Mouse (Mus musculus): ENCODE measurements around the gene Asic2. TPM values are rescaled to one million over a fixed set of nuclear protein-coding genes. Genes with fewer than 3 reads are reported as not detected.

The Asic2 gene
- total and polyA plus RNA-seq, 3 experiments, result not detected

DNA sequence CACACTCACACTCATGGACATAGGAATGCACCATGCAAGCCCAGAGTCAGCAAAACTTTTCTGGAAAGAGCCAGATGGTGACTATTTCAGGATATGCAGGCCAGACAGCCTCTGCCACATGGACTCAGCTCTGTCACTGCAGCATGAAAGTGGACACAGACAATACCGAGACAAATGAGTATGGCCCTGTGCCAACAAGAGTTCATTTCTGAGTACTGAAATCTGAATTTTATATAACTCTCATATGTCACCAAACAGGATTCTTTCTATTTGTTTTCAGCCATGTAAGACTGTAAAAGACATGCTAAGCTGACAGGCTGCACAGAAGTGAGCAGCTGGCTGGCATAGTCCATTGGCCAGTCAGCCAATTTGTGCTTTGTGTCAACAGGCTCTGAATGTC lies 309.4 kb downstream of the Asic2 start:
- DNase-seq (ENCODE audit: low read depth, low spot score), result no peak

DNA sequence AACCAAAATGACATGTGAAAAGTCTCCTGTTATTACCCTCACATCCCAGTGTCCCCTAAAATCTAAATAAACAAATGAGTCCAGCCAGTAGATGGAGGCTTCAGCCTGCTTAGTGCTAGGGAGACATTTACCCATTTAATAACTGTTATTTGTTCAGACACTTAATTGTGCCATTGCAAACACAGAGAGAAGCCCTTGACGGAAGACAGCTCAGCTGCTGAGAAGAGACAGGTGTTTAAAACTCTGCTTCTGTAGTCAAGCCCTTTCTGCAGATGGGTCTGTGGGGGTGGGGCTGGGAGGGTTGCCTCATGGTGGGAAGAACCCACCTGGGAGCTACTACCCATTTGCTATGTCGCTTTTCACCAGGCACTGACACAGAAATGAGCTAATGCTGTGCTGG lies 311.1 kb downstream of the Asic2 start:
- H3K4me1 ChIP-seq (ENCODE audit: control insufficient read depth in 1 of 2, insufficient read depth in 2 of 2, low read length in 2 of 2), result no peaks in the 10 kb centered on the region
- H3K4me3 ChIP-seq (ENCODE audit: control insufficient read depth in 1 of 2, insufficient read depth in 1 of 2, low read depth in 2 of 2, low read length in 2 of 2), result no peak overlapping the region
- no peak for DNase-seq (ENCODE audit: low read depth, low spot score)
- H3K27me3 ChIP-seq (ENCODE audit: control insufficient read depth in 1 of 2, insufficient read depth in 2 of 2, low read length in 2 of 2), result no peaks in the 10 kb centered on the region
- no peak for TF ChIP-seq POLR2AphosphoS5 (IDR thresholded peaks at IDR 0.05; ENCODE audit: borderline replicate concordance, low read depth, low read length)
- TF ChIP-seq KAT2A (conservative IDR thresholded peaks at IDR 0.05; ENCODE audit: low read depth, low read length), result no peak
- TF ChIP-seq BHLHE40 (IDR thresholded peaks at IDR 0.05; ENCODE audit: borderline replicate concordance, low read depth, low read length), result no peak
- no peak for TF ChIP-seq ETS1 (IDR thresholded peaks at IDR 0.05; ENCODE audit: low read depth, low read length)
- TF ChIP-seq ZNF384 (IDR thresholded peaks at IDR 0.05; ENCODE audit: low read depth, low read length), result no peak
- no peak for TF ChIP-seq TCF12 (IDR thresholded peaks at IDR 0.05; ENCODE audit: low read depth, low read length)
- no peak for TF ChIP-seq NRF1 (IDR thresholded peaks at IDR 0.05; ENCODE audit: insufficient read depth, low read depth, low read length, poor library complexity, severe bottlenecking)
- TF ChIP-seq NELFE (IDR thresholded peaks at IDR 0.05; ENCODE audit: low read depth, low read length), result no peak
- no peak for TF ChIP-seq UBTF (IDR thresholded peaks at IDR 0.05; ENCODE audit: borderline replicate concordance, insufficient read depth, low read depth, low read length)
- no peak for TF ChIP-seq MYB (IDR thresholded peaks at IDR 0.05; ENCODE audit: low read depth, low read length)
- TF ChIP-seq TAL1 (IDR thresholded peaks at IDR 0.05; ENCODE audit: low read length), result no peak
- TF ChIP-seq CHD1 (IDR thresholded peaks at IDR 0.05; ENCODE audit: low read depth, low read length), result no peak
- no peaks in the 10 kb centered on the region for H3K79me2 ChIP-seq (ENCODE audit: control insufficient read depth, insufficient read depth, low read length, poor library complexity)
- H3K36me3 ChIP-seq (ENCODE audit: control insufficient read depth in 1 of 2, insufficient read depth in 2 of 2, low read length in 2 of 2), result no peaks in the 10 kb centered on the region
- H3K27ac ChIP-seq (ENCODE audit: control insufficient read depth, low read depth, low read length), result no peak overlapping the region
- no peak overlapping the region for H3K9ac ChIP-seq (ENCODE audit: control insufficient read depth, low read depth, low read length, poor library complexity, severe bottlenecking)
- no peaks in the 10 kb centered on the region for H3K9me3 ChIP-seq (replicated peaks; ENCODE audit: insufficient read depth, low read length)

More for the DNA sequence above, 309.4 kb downstream of the Asic2 start:
- no peaks in the 10 kb centered on the region for H3K4me1 ChIP-seq (ENCODE audit: control insufficient read depth in 1 of 2, insufficient read depth in 2 of 2, low read length in 2 of 2)
- H3K9me3 ChIP-seq (replicated peaks; ENCODE audit: insufficient read depth, low read length), result no peaks in the 10 kb centered on the region
- no peaks in the 10 kb centered on the region for H3K27me3 ChIP-seq (ENCODE audit: control insufficient read depth in 1 of 2, insufficient read depth in 2 of 2, low read length in 2 of 2)
- H3K79me2 ChIP-seq (ENCODE audit: control insufficient read depth, insufficient read depth, low read length, poor library complexity), result no peaks in the 10 kb centered on the region
- H3K27ac ChIP-seq (ENCODE audit: control insufficient read depth, low read depth, low read length), result no peak overlapping the region
- no peak overlapping the region for H3K9ac ChIP-seq (ENCODE audit: control insufficient read depth, low read depth, low read length, poor library complexity, severe bottlenecking)
- TF ChIP-seq SIN3A (IDR thresholded peaks at IDR 0.05; ENCODE audit: low read length) (no peak), POLR2AphosphoS2 (IDR thresholded peaks at IDR 0.05; ENCODE audit: low read length) (no peak), USF2 (IDR thresholded peaks at IDR 0.05; ENCODE audit: borderline replicate concordance in 1 of 2, insufficient read depth in 1 of 2, low read depth in 1 of 2, low read length in 2 of 2) (no peak), NRF1 (IDR thresholded peaks at IDR 0.05; ENCODE audit: insufficient read depth, low read depth, low read length, poor library complexity, severe bottlenecking) (no peak), CHD1 (IDR thresholded peaks at IDR 0.05; ENCODE audit: low read depth, low read length) (no peak), ZC3H11A (IDR thresholded peaks at IDR 0.05; ENCODE audit: low read depth, low read length) (no peak), E2F4 (IDR thresholded peaks at IDR 0.05; ENCODE audit: borderline replicate concordance, low read depth, low read length) (no peak), SMC3 (IDR thresholded peaks at IDR 0.05; ENCODE audit: low read depth, low read length) (no peak), POLR2AphosphoS5 (IDR thresholded peaks at IDR 0.05; ENCODE audit: borderline replicate concordance, low read depth, low read length) (no peak), MAZ (IDR thresholded peaks at IDR 0.05; ENCODE audit: low read depth, low read length) (no peak), JUND (IDR thresholded peaks at IDR 0.05; ENCODE audit: low read depth, low read length) (no peak), BHLHE40 (IDR thresholded peaks at IDR 0.05; ENCODE audit: borderline replicate concordance, low read depth, low read length) (no peak), NELFE (IDR thresholded peaks at IDR 0.05; ENCODE audit: low read depth, low read length) (no peak), TCF12 (IDR thresholded peaks at IDR 0.05; ENCODE audit: low read depth, low read length) (no peak), GATA1 (IDR thresholded peaks at IDR 0.05; ENCODE audit: low read depth, low read length) (no peak), ZMIZ1 (IDR thresholded peaks at IDR 0.05; ENCODE audit: low read depth, low read length) (no peak), CTCF (IDR thresholded peaks at IDR 0.05 in 2 of 3, conservative IDR thresholded peaks at IDR 0.05 in 1 of 3; ENCODE audit: control insufficient read depth in 1 of 3, insufficient read depth in 1 of 3, low read depth in 2 of 3, low read length in 3 of 3, poor library complexity in 1 of 3, severe bottlenecking in 1 of 3) (no peak), EP300 (IDR thresholded peaks at IDR 0.05; ENCODE audit: low read depth in 1 of 2, low read length in 2 of 2) (no peak), MYC (IDR thresholded peaks at IDR 0.05; ENCODE audit: low read depth, low read length) (no peak), GABPA (IDR thresholded peaks at IDR 0.05; ENCODE audit: low read depth, low read length) (no peak)
- no peaks in the 10 kb centered on the region for H3K36me3 ChIP-seq (ENCODE audit: control insufficient read depth in 1 of 2, insufficient read depth in 2 of 2, low read length in 2 of 2)
- no peak overlapping the region for H3K4me3 ChIP-seq (ENCODE audit: control insufficient read depth in 1 of 2, insufficient read depth in 1 of 2, low read depth in 2 of 2, low read length in 2 of 2)
